Mouse (Mus musculus) bone marrow macrophage, adult 2 months (primary cell): ENCODE measurements around the gene Ctsw.

ENCODE experiments used
- CTCF ChIP-seq: IDR thresholded peaks from 2 replicates; pipeline ENCODE4 v1.5.1; 2012; ENCODE audit warnings: low read depth, mild to moderate bottlenecking, low read length, moderate library complexity
- POLR2A ChIP-seq: IDR thresholded peaks from 2 replicates; pipeline ENCODE4 v1.6.1; 2012; ENCODE audit warnings: mild to moderate bottlenecking, low read depth, low read length, borderline replicate concordance

DNA sequence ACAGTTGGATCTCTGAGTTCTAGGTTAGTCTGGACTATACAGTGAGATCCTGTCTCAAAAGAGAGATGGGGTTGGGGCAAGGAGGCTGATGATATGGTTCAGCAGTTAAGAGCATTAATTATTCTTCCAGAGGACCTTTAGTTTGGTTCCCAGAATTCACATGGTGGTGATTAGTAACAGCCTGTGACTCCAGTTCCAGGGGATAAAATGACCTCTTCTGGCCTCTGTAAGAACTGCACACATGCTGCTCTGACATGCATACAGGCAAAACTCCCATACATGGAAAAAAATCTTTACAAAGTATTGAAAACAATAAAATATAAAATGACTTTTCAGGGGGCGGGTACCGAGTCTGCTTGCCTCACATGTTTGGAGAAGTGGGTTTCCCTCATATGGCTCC, 40.2 kb downstream of the Ctsw start:
- TF ChIP-seq POLR2A (no peak), CTCF (no peak)
